Mouse (Mus musculus): ENCODE results near the gene Nrros.

GRCm38 (mm10) chr16:32113541-32114218 is 51.7 kb downstream of the Nrros start:
- no peak for TF ChIP-seq POLR2A (IDR thresholded peaks at IDR 0.05; ENCODE audit: low read depth, low read length)
- TF ChIP-seq CTCF (IDR thresholded peaks at IDR 0.05; ENCODE audit: borderline replicate concordance, insufficient read depth, low read length): no peak
